Mouse (Mus musculus) c-Kit-negative CD71-positive TER-119-positive erythroid progenitor cells, embryonic 14.5 days (primary cell): ENCODE measurements around the gene Ccl9.

Source experiments
- DNase-seq: peaks from one replicate; pipeline ENCODE4 v3.0.0-alpha.2; 2013; ENCODE audit warnings: low read depth, low spot score

Ccl9 gene

DNA sequence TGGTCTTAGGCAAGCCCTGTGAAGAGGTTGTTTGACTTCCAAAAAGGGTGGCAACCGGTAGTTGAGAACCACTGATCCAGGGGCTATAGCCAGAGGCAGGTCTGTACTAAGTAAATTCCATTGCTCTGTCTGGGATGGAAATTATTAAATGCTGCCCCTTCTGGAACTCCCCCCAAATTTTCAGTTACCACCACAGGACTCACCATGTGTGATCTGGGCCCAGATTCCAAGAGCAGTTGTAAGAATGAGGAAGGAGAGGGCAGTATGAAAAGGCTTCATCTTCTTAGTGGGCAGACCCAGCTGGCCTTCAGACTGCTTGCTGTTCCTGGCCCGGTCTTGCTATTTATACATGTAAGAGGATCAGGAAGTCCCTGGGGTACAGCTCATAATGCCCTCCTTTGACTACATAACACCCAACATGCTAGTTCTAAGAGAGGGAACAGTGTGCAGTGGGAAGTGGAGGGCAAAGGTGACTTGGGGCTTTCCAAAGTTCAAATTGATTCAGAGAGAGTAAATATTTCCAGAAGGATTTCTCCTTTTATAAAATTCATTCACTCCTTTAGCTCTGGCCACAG lies at the start of gene Ccl9:
Gene Ccl9 (minus strand): TSS at position 451 of the 575 bp plus-strand sequence.
- no peak for DNase-seq

GRCm38 (mm10) chr11:83623586-83623985 lies 45.1 kb upstream of the Ccl9 start:
- no peak for DNase-seq

DNA sequence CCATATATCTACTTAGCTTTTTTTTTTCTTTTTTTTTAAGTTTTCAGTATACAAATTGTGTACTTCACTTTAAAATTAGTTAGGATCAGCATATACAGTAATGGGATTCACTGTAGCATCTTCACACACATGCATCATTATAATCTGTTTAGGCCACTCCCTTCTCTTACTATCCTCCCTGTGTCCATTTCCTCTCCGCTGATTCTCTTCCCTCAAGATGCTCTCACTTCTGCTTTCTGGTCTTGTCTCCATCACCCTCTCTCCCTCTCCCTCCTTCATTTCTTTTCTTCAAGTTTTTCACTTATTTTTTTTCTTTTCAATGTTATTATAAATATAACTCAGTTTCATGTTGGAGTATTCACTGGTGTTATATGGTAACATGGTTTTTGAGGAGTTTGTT lies 40.6 kb upstream of the Ccl9 start:
- no peak for DNase-seq

DNA sequence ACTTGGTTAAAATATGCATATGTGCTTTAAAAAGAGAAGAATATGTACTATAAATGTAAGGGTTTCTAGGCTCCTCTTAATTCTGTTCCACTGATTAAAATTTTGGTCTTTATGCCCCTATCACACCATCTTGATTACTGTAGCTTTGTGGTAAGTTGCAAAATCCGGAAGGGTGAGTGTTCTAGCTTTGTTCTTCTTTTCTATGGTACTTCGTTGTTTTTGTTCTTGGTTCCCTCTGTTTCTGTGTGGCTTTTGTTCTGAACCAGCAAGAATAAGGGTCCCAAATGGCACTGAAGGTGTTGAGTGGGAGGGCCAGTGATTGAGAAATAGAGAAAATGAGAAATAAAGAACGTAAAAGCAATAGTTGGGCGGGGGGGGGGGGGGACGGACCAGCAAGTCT lies 39.8 kb upstream of the Ccl9 start:
- no peak for DNase-seq

- no peak for DNase-seq
Measured at GRCm38 (mm10) chr11:83616586-83616985, 38.1 kb upstream of the Ccl9 start.

- DNase-seq: no peak
Measured at GRCm38 (mm10) chr11:83610900-83611299, 32.5 kb upstream of the Ccl9 start.

DNA sequence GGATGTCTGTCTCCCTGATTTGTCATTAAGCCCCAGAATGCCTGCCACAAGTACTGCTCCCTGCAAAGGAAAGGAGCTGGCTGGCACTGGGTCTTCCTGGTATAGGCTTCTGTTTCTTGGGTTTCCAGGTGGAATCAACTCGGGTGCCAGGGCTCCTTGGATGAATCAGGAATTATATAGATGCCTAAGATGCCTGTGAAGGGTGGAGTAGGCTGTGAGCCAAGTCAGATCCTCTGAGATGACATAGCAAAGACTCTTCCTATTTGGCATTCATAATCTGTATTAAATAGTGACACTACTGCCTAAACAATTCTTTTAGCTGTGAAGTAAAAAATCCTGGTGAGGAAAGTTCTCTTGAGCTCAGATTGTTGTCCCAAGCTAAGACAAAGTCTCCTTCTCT lies 28.0 kb upstream of the Ccl9 start:
- no peak for DNase-seq

DNA sequence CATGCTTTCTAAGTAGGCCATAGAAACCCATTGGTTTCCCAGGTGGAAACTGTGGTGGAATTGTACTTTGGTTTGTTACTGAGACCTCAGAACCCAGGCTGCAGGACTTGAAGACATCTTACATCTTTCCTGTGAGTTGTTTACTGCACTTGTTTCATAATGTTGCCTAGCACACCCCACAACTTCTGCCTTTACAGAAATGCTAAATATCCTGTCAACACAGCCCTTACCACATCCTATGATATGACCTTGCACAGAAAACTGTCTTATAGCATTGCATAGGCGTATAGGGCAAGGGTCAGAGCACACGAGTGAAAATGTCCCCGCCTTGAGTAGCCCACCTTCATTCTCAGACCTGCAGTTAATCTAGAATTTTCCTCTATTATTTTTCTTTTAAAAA lies 27.1 kb upstream of the Ccl9 start:
- DNase-seq: no peak

DNA sequence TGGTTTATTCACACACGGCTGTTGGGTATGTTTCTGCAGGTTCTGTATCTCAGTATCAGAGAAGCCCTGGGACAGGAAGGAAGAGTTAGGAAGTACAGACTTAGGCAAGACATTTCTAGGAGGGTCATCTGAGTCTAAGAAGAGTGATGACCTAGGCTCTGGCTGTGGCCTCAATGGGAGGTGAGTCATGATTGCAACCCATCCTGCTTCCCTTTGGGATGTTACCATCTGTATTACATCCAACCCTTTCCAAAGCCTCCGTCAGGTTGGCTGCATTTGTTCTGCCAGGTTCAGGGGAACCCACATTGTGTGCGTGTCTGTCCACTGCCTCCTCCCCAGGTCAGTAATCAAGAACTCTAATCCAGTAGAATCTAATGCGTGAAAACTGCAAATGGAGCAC lies 26.3 kb upstream of the Ccl9 start:
- no peak for DNase-seq

- DNase-seq: no peak
Measured at GRCm38 (mm10) chr11:83603399-83603798, 25.0 kb upstream of the Ccl9 start.

- DNase-seq: no peak
Measured at GRCm38 (mm10) chr11:83600576-83600975, 22.1 kb upstream of the Ccl9 start.

GRCm38 (mm10) chr11:83598991-83599390 lies 20.6 kb upstream of the Ccl9 start:
- no peak for DNase-seq

DNA sequence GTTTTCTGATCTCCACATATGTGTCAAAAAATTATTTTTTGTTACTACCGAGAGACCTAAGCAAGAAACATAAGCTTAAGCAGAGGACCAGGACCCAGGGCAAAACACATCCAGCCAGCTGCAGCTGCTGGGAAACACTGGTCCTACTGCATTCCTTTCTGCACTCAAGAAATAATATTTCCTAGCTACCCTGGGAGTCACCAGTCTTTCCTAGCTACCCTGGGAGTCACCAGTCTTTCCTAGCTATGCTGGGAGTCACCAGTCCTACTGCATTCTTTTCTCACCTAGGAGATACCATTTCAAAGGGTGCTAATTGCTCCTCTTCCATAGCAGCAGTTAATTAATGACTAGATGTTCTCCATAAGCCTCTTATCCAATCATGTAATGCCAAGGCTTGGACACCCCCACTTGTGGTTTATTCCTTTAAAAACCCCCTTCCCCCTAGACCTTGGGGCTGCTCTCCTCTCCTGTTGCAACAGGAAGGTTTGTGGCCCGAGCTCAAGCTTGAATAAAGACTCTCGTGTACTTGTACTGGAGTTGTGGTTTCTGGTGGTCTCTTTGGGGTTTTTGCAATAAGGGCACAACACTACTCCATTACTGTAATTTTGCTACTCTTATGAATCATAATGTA lies 19.9 kb upstream of the Ccl9 start:
- DNase-seq: no peak

DNA sequence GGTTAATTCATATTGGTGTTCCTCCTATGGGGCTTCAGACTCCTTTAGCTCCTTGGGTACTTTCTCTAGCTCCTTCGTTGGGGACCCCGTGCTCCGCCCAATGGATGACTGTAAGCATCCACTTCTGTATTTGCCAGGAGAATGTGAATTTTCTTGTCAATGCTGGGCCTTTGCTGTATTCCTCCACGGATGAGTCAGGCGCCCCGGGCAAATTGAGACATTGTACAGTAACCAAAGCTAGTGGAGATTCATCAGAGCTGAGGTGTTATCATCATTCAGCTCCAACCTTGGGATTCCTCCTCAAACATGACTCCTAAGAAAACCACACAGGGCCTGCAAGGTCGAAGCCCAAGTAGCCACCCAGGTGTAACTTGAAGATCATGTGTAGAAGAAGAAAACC lies 19.4 kb upstream of the Ccl9 start:
- DNase-seq: no peak

DNA sequence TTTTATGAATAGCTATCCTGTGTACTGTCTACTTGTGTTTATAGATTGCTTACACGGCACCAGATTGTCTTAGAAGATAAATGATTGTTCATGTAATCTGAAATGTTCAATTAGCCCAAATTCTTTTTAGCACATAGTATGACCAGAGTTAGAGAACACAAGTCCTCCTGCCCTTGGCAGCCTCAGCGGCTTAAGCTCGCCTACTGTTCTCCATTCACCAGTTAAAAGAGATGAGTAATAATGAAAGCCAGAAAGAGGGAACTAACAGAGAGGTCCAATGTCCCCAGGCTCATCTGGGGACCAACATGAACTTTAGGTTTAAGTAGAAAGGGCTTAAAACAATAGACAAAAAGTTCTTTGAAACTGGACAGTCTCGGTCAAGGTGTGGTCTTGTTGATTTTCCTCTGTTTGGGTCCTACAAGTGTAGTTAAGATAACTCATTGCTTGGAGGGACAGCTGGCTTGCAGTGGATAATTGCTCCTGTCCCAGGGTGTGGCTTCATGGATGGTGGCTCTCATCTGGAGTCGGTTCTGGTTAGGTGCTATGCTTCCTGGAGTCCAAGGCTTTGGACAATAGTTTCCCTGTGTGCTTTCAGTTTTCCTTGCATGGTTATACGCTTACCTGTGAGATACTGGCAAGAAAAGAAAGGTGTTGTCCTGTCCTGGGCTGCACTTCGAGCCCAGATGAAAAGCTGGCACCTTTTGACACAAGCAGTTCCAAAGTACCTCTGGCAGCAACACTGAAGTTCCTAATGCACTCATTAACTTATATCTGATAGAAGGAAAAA lies 17.4 kb upstream of the Ccl9 start:
- no peak for DNase-seq

- DNase-seq: no peak
Measured at GRCm38 (mm10) chr11:83593453-83593852, 15.0 kb upstream of the Ccl9 start.

GRCm38 (mm10) chr11:83592853-83593252 lies 14.4 kb upstream of the Ccl9 start, which contains the start of gene Ccl6:
Ccl6 (minus strand) TSS chr11:83593087.
- DNase-seq: no peak

GRCm38 (mm10) chr11:83584232-83584631 lies 5.8 kb upstream of the Ccl9 start:
- no peak for DNase-seq

DNA sequence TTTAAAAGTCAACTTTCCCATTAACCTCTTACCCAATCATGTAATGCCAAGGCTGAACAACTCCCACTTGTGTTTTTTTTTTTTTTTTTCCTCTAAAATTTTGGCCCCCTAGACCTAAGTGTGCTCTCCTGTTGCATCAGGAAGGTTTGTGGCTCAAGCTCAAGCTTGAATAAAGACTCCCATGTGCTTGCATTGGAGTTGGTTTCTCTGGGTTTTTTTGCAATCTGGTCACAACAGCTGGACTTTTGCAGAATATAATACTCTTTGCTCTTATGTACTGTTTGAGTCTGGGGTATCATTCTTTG lies 5.0 kb upstream of the Ccl9 start:
- no peak for DNase-seq

DNA sequence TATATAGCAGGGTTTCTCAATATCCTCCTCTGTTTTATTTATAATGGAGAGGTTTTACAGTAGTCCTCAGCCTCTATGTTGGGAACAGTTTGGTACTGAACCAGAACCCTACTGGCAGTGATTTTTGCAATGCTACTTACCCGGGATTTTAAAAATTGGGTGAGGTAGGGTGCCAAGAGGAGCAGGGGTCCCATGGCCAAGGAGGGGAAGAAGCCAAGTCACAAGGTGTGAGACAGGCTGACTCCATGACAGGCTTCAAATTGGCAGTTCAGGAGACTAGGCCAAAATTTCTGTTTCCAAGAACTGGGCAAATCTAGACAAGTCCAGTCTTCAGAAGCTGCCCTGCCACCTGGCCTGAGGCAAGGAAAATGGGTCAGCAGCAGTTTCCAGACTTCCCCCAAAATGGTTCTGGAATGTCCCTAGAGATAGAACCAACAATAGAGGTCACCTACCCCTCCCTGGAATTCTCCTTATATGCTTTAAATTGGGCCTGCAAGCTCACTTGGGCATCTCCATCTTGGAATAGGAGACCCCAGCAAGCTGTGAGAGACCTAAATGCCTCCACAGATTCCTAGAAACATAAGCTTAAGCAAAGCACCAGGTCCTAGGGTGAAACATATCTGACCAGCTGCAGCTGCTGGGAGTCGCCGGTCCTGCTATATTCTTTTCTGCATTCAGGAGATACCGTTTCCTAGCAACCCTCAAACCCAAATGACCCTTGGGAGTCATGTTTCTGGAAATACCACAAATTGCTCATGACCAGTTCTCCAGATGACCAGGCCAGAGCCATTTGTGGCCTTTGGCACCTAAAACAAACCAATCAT lies 4.4 kb upstream of the Ccl9 start:
- DNase-seq: no peak

GRCm38 (mm10) chr11:83581626-83582610 lies 3.5 kb upstream of the Ccl9 start:
- DNase-seq: no peak
